Mouse (Mus musculus) liver, adult 2 months (tissue): ENCODE data around the gene Selenof. TPM values are rescaled to one million over a fixed set of nuclear protein-coding genes. Genes with fewer than 3 reads are reported as not detected.
"Not testable (repeated sequence)": the region's sequence is repeated elsewhere in the genome, so short reads cannot be mapped to it uniquely, and the experiment has no call there.

Experiments used
- DNase-seq: peaks from one replicate; pipeline ENCODE4 v3.0.0-alpha.2; 2011; ENCODE audit warnings: low read depth, low spot score; ENCODE audit errors: extremely low read depth
- H3K27ac ChIP-seq: fragments of 200-500 bp; replicated peaks from 2 replicates; pipeline ENCODE4 v1.5.1; 2012; ENCODE audit warnings: low read depth, mild to moderate bottlenecking, control low read depth, inconsistent platforms, low read length; ENCODE audit not compliant: insufficient read depth
- H3K27me3 ChIP-seq: fragments of 200-500 bp; 2 replicates; pipeline ENCODE4 v1.6.1; 2012; ENCODE audit warnings: mild to moderate bottlenecking, moderate library complexity, low read length, inconsistent platforms; ENCODE audit not compliant: control insufficient read depth, insufficient read depth
- H3K36me3 ChIP-seq: fragments of 200-500 bp; 2 replicates; pipeline ENCODE4 v1.6.1; 2012; ENCODE audit warnings: low read length, inconsistent platforms; ENCODE audit not compliant: control insufficient read depth, insufficient read depth
- H3K4me1 ChIP-seq: fragments of 200-500 bp; 2 replicates; pipeline ENCODE4 v1.6.1; 2011; ENCODE audit warnings: low read length; ENCODE audit not compliant: control insufficient read depth, insufficient read depth
- H3K4me3 ChIP-seq: fragments of 200-500 bp; 2 replicates; pipeline ENCODE4 v1.5.1; 2011; ENCODE audit warnings: low read depth, mild to moderate bottlenecking, control low read depth, low read length, moderate library complexity; ENCODE audit not compliant: insufficient read depth
- H3K79me2 ChIP-seq: fragments of 200-500 bp; 2 replicates; pipeline ENCODE4 v1.6.1; 2012; ENCODE audit warnings: inconsistent platforms, mild to moderate bottlenecking, low read length, moderate library complexity; ENCODE audit not compliant: control insufficient read depth, insufficient read depth
- H3K9ac ChIP-seq: fragments of 200-500 bp; 2 replicates; pipeline ENCODE4 v1.6.1; 2012; ENCODE audit warnings: low read depth, mild to moderate bottlenecking, control low read depth, inconsistent platforms, low read length
- CTCF ChIP-seq: fragments of 200-500 bp; IDR thresholded peaks from 2 replicates; pipeline ENCODE4 v1.5.1; 2011; ENCODE audit warnings: low read depth, low read length, control low read depth
- POLR2A ChIP-seq: fragments of 200-500 bp; IDR thresholded peaks from 2 replicates; pipeline ENCODE4 v1.6.1; 2011; ENCODE audit warnings: low read length, control low read depth; ENCODE audit not compliant: insufficient read depth; ENCODE audit errors: extremely low read depth
- WGBS: fragments of 180-500 bp; shearing (Covaris S2); methylation state at CpG from one replicate; pipeline ENCODE4 v1.1.7; 2018; 5-methylcytosine and 5-hydroxymethylcytosine counted together
- polyA plus RNA-seq: library from polyadenylated mRNA; depleted of rRNA; stranded (reverse); fragments of >200 nt; gene quantifications from 2 replicates; pipeline ENCODE4 v1.2.3, GENCODE M21; 2012
- total RNA-seq: library from RNA; depleted of rRNA; stranded (reverse); fragments of >200 nt; gene quantifications from 2 replicates; pipeline ENCODE4 v1.2.3, GENCODE M21; 2014

Selenof gene
- total and polyA plus RNA-seq, 2 experiments: 176 to 385 TPM

GRCm38 (mm10) chr3:144602413-144602812 lies 32.3 kb downstream of the Selenof start:
- Histone ChIP-seq H3K27ac (no peak overlapping the region), H3K4me3 (no peak overlapping the region), H3K9ac (no peak overlapping the region), H3K36me3 (peaks cover 8% of the 10 kb centered on the region), H3K27me3 (no peaks in the 10 kb centered on the region), H3K4me1 (no peaks in the 10 kb centered on the region), H3K79me2 (no peaks in the 10 kb centered on the region)
- TF ChIP-seq POLR2A (no peak), CTCF (no peak)
- WGBS: 83% methylated on average over 4 of the region's 4 CpGs
- DNase-seq: no peak

- H3K36me3 ChIP-seq: peaks cover 6% of the 10 kb centered on the region; the same call in 1 of the 2 replicates
- no peaks in the 10 kb centered on the region for H3K27me3 ChIP-seq
- TF ChIP-seq CTCF (no peak), POLR2A (no peak)
- no peak overlapping the region for H3K9ac ChIP-seq
- H3K27ac ChIP-seq: no peak overlapping the region
- no peak for DNase-seq
- WGBS: 82% methylated on average over 7 of the region's 7 CpGs
- H3K4me3 ChIP-seq: no peak overlapping the region
- H3K4me1 ChIP-seq: no peaks in the 10 kb centered on the region
- H3K79me2 ChIP-seq: no peaks in the 10 kb centered on the region
Observed at GRCm38 (mm10) chr3:144602819-144603218, 32.7 kb downstream of the Selenof start.

- WGBS: 56% methylated on average over 3 of the region's 3 CpGs
- Histone ChIP-seq H3K4me3 (no peak overlapping the region), H3K79me2 (no peaks in the 10 kb centered on the region), H3K4me1 (no peaks in the 10 kb centered on the region), H3K27ac (no peak overlapping the region), H3K36me3 (0 out of 2 replicates have a peak, but pooled peaks cover 2% of the 10 kb centered on the region), H3K9ac (no peak overlapping the region), H3K27me3 (no peaks in the 10 kb centered on the region)
- TF ChIP-seq POLR2A (no peak), CTCF (no peak)
- no peak for DNase-seq
Observed at GRCm38 (mm10) chr3:144603558-144603957, 33.5 kb downstream of the Selenof start.

GRCm38 (mm10) chr3:144604205-144604604 lies 34.1 kb downstream of the Selenof start:
- 85% methylated on average over 7 of the region's 7 CpGs for WGBS
- Histone ChIP-seq H3K36me3 (0 out of 2 replicates have a peak, but pooled peaks cover 2% of the 10 kb centered on the region), H3K9ac (no peak overlapping the region), H3K4me3 (no peak overlapping the region), H3K27ac (no peak overlapping the region), H3K27me3 (no peaks in the 10 kb centered on the region), H3K4me1 (no peaks in the 10 kb centered on the region), H3K79me2 (no peaks in the 10 kb centered on the region)
- TF ChIP-seq POLR2A: no peak
- TF ChIP-seq CTCF: no peak
- DNase-seq: no peak

DNA sequence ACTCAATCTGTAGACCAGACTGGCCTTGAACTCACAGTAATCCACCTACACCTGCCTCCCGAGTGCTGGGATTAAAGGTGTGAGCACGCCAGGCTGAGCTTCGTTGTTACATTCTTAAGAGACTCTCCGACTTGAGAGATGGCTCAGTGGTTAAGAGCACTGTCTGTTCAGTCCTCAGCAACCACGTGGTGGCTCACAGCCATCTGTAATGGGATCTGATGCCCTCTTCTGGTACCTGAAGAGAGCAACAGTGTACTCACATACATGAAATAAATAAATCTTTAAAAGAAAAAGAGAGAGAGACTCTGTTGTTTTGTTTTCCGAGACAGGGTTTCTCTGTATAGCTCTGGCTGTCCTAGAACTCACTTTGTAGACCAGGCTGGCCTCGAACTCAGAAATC lies 35.7 kb downstream of the Selenof start:
- H3K79me2 ChIP-seq, H3K27me3 ChIP-seq, H3K36me3 ChIP-seq, H3K4me1 ChIP-seq, H3K27ac ChIP-seq, H3K9ac ChIP-seq, H3K4me3 ChIP-seq: not testable (repeated sequence)
- peak; percentile 60 for DNase-seq
- peak; percentile 40; the same call in 1 of the 2 replicates for TF ChIP-seq CTCF
- 57% methylated on average over 7 of the region's 7 CpGs for WGBS

- no peaks in the 10 kb centered on the region for H3K36me3 ChIP-seq
- no peak for DNase-seq
- 82% methylated on average over 4 of the region's 4 CpGs for WGBS
- H3K4me1 ChIP-seq: no peaks in the 10 kb centered on the region
- no peaks in the 10 kb centered on the region for H3K27me3 ChIP-seq
- no peaks in the 10 kb centered on the region for H3K79me2 ChIP-seq
- no peak overlapping the region for H3K4me3 ChIP-seq
- no peak overlapping the region for H3K9ac ChIP-seq
- TF ChIP-seq CTCF (peak; percentile 69), POLR2A (no peak)
- no peak overlapping the region for H3K27ac ChIP-seq
Observed at GRCm38 (mm10) chr3:144606449-144606848, 36.3 kb downstream of the Selenof start.
